Mouse (Mus musculus): ENCODE measurements around the gene Gsdme. TPM values are rescaled to one million over a fixed set of nuclear protein-coding genes. Genes with fewer than 3 reads are reported as not detected.

Gsdme gene
- polyA plus RNA-seq, 1 experiment from 2014 or later: 41.7 TPM

- Histone ChIP-seq H3K27ac (no peak overlapping the region), H3K4me3 (no peak overlapping the region), H3K27me3 (ENCODE audit: insufficient read depth, poor library complexity, severe bottlenecking) (no peaks in the 10 kb centered on the region), H3K9me3 (no peaks in the 10 kb centered on the region), H3K4me1 (replicated peaks) (no peaks in the 10 kb centered on the region), H3K36me3 (no peaks in the 10 kb centered on the region)
- 90% methylated on average over 4 of the region's 4 CpGs for WGBS
- DNase-seq (ENCODE audit: low spot score): no peak
These were observed 10.3 kb upstream of the Gsdme start for GRCm38 (mm10) chr6:50273947-50274346.

GRCm38 (mm10) chr6:50273416-50273815 is 9.8 kb upstream of the Gsdme start:
- 87% methylated on average over 1 of the region's 1 CpGs for WGBS
- Histone ChIP-seq H3K36me3 (no peaks in the 10 kb centered on the region), H3K9me3 (no peaks in the 10 kb centered on the region), H3K27ac (no peak overlapping the region), H3K4me3 (no peak overlapping the region), H3K4me1 (replicated peaks) (no peaks in the 10 kb centered on the region), H3K27me3 (ENCODE audit: insufficient read depth, poor library complexity, severe bottlenecking) (no peaks in the 10 kb centered on the region)
- DNase-seq (ENCODE audit: low spot score): no peak

GRCm38 (mm10) chr6:50262310-50262709 is 1.4 kb downstream of the Gsdme start:
- Histone ChIP-seq H3K27me3 (ENCODE audit: insufficient read depth, poor library complexity, severe bottlenecking) (no peaks in the 10 kb centered on the region), H3K4me3 (peak overlapping the region; percentile 61), H3K9me3 (no peaks in the 10 kb centered on the region), H3K4me1 (replicated peaks) (peaks cover 19% of the 10 kb centered on the region), H3K36me3 (no peaks in the 10 kb centered on the region), H3K27ac (peak overlapping the region; percentile 89)
- no peak for DNase-seq (ENCODE audit: low spot score)
- 25% methylated on average over 7 of the region's 7 CpGs for WGBS

GRCm38 (mm10) chr6:50261922-50262261 is 1.8 kb downstream of the Gsdme start:
- DNase-seq (ENCODE audit: low spot score): no peak
- H3K9me3 ChIP-seq: no peaks in the 10 kb centered on the region
- H3K27ac ChIP-seq: peak overlapping the region; percentile 89
- under 1% methylated on average over 6 of the region's 6 CpGs for WGBS
- peaks cover 19% of the 10 kb centered on the region for H3K4me1 ChIP-seq (replicated peaks)
- H3K4me3 ChIP-seq: peak overlapping the region; percentile 61
- no peaks in the 10 kb centered on the region for H3K27me3 ChIP-seq (ENCODE audit: insufficient read depth, poor library complexity, severe bottlenecking)
- no peaks in the 10 kb centered on the region for H3K36me3 ChIP-seq

GRCm38 (mm10) chr6:50261201-50261921 is 2.3 kb downstream of the Gsdme start:
- Histone ChIP-seq H3K4me3 (peak overlapping the region; percentile 61), H3K27me3 (ENCODE audit: insufficient read depth, poor library complexity, severe bottlenecking) (no peaks in the 10 kb centered on the region), H3K36me3 (no peaks in the 10 kb centered on the region), H3K9me3 (no peaks in the 10 kb centered on the region), H3K4me1 (replicated peaks) (peaks cover 19% of the 10 kb centered on the region), H3K27ac (peak overlapping the region; percentile 89)
- WGBS: 3% methylated on average over 35 of the region's 35 CpGs
- peak; percentile 89 for DNase-seq (ENCODE audit: low spot score)

GRCm38 (mm10) chr6:50255356-50255755 is 8.3 kb downstream of the Gsdme start:
- Histone ChIP-seq H3K4me3 (no peak overlapping the region), H3K36me3 (no peaks in the 10 kb centered on the region), H3K27ac (no peak overlapping the region), H3K9me3 (no peaks in the 10 kb centered on the region), H3K27me3 (ENCODE audit: insufficient read depth, poor library complexity, severe bottlenecking) (no peaks in the 10 kb centered on the region), H3K4me1 (replicated peaks) (no peaks in the 10 kb centered on the region)
- 78% methylated on average over 5 of the region's 5 CpGs for WGBS
- DNase-seq (ENCODE audit: low spot score): no peak

GRCm38 (mm10) chr6:50254723-50255184 is 8.9 kb downstream of the Gsdme start:
- H3K36me3 ChIP-seq: no peaks in the 10 kb centered on the region
- H3K9me3 ChIP-seq: no peaks in the 10 kb centered on the region
- H3K27me3 ChIP-seq (ENCODE audit: insufficient read depth, poor library complexity, severe bottlenecking): no peaks in the 10 kb centered on the region
- no peak overlapping the region for H3K27ac ChIP-seq
- H3K4me3 ChIP-seq: no peak overlapping the region
- WGBS: 74% methylated on average over 10 of the region's 10 CpGs
- no peak for DNase-seq (ENCODE audit: low spot score)
- H3K4me1 ChIP-seq (replicated peaks): no peaks in the 10 kb centered on the region

- WGBS: 81% methylated on average over 5 of the region's 5 CpGs
- DNase-seq (ENCODE audit: low spot score): no peak
- Histone ChIP-seq H3K9me3 (no peaks in the 10 kb centered on the region), H3K4me3 (no peak overlapping the region), H3K27me3 (ENCODE audit: insufficient read depth, poor library complexity, severe bottlenecking) (no peaks in the 10 kb centered on the region), H3K36me3 (no peaks in the 10 kb centered on the region), H3K4me1 (replicated peaks) (no peaks in the 10 kb centered on the region), H3K27ac (no peak overlapping the region)
These were observed 11.0 kb downstream of the Gsdme start for GRCm38 (mm10) chr6:50252690-50253089.

GRCm38 (mm10) chr6:50247791-50248190 is 15.9 kb downstream of the Gsdme start:
- Histone ChIP-seq H3K36me3 (no peaks in the 10 kb centered on the region), H3K27ac (no peak overlapping the region), H3K4me1 (replicated peaks) (no peaks in the 10 kb centered on the region), H3K27me3 (ENCODE audit: insufficient read depth, poor library complexity, severe bottlenecking) (no peaks in the 10 kb centered on the region), H3K9me3 (no peaks in the 10 kb centered on the region), H3K4me3 (no peak overlapping the region)
- DNase-seq (ENCODE audit: low spot score): no peak
- WGBS: 89% methylated on average over 4 of the region's 4 CpGs

GRCm38 (mm10) chr6:50247356-50247755 is 16.3 kb downstream of the Gsdme start:
- no peak overlapping the region for H3K27ac ChIP-seq
- no peaks in the 10 kb centered on the region for H3K9me3 ChIP-seq
- H3K27me3 ChIP-seq (ENCODE audit: insufficient read depth, poor library complexity, severe bottlenecking): no peaks in the 10 kb centered on the region
- WGBS: 74% methylated on average over 2 of the region's 2 CpGs
- no peaks in the 10 kb centered on the region for H3K4me1 ChIP-seq (replicated peaks)
- H3K4me3 ChIP-seq: no peak overlapping the region
- no peak for DNase-seq (ENCODE audit: low spot score)
- H3K36me3 ChIP-seq: no peaks in the 10 kb centered on the region

- 81% methylated on average over 4 of the region's 4 CpGs for WGBS
- no peak for DNase-seq (ENCODE audit: low spot score)
These were observed 18.7 kb downstream of the Gsdme start for GRCm38 (mm10) chr6:50244967-50245366.

GRCm38 (mm10) chr6:50244126-50244525 is 19.5 kb downstream of the Gsdme start:
- no peaks in the 10 kb centered on the region for H3K9me3 ChIP-seq
- H3K4me1 ChIP-seq (replicated peaks): no peaks in the 10 kb centered on the region
- WGBS: 88% methylated on average over 4 of the region's 4 CpGs
- no peaks in the 10 kb centered on the region for H3K27me3 ChIP-seq (ENCODE audit: insufficient read depth, poor library complexity, severe bottlenecking)
- no peak overlapping the region for H3K27ac ChIP-seq
- H3K36me3 ChIP-seq: no peaks in the 10 kb centered on the region
- no peak overlapping the region for H3K4me3 ChIP-seq
- no peak for DNase-seq (ENCODE audit: low spot score)

More at GRCm38 (mm10) chr6:50244967-50245366, 18.7 kb downstream of the Gsdme start:
- Histone ChIP-seq H3K27me3 (ENCODE audit: insufficient read depth, poor library complexity, severe bottlenecking) (no peaks in the 10 kb centered on the region), H3K4me3 (no peak overlapping the region), H3K9me3 (no peaks in the 10 kb centered on the region), H3K4me1 (replicated peaks) (no peaks in the 10 kb centered on the region), H3K36me3 (no peaks in the 10 kb centered on the region), H3K27ac (no peak overlapping the region)

- WGBS: 87% methylated on average over 5 of the region's 5 CpGs
- no peaks in the 10 kb centered on the region for H3K4me1 ChIP-seq (replicated peaks)
- H3K9me3 ChIP-seq: no peaks in the 10 kb centered on the region
- H3K27ac ChIP-seq: no peak overlapping the region
- H3K4me3 ChIP-seq: no peak overlapping the region
- H3K27me3 ChIP-seq (ENCODE audit: insufficient read depth, poor library complexity, severe bottlenecking): no peaks in the 10 kb centered on the region
- DNase-seq (ENCODE audit: low spot score): no peak
- H3K36me3 ChIP-seq: no peaks in the 10 kb centered on the region
These were observed 23.2 kb downstream of the Gsdme start for GRCm38 (mm10) chr6:50240437-50240836.

- Histone ChIP-seq H3K9me3 (no peaks in the 10 kb centered on the region), H3K27me3 (ENCODE audit: insufficient read depth, poor library complexity, severe bottlenecking) (no peaks in the 10 kb centered on the region), H3K36me3 (no peaks in the 10 kb centered on the region), H3K4me1 (replicated peaks) (no peaks in the 10 kb centered on the region), H3K4me3 (no peak overlapping the region), H3K27ac (no peak overlapping the region)
- no peak for DNase-seq (ENCODE audit: low spot score)
- WGBS: 95% methylated on average over 2 of the region's 2 CpGs
These were observed 23.8 kb downstream of the Gsdme start for GRCm38 (mm10) chr6:50239902-50240301.

All from hindbrain, embryonic 10.5 days (tissue).